Mouse (Mus musculus) liver, embryonic 14.5 days (tissue): ENCODE measurements around the gene Dido1. TPM values are rescaled to one million over a fixed set of nuclear protein-coding genes. Genes with fewer than 3 reads are reported as not detected.
A peak's percentile ranks its signal among the peaks of the same experiment; 100 is the strongest.

ENCODE experiments used
- ATAC-seq: fragments of 200-750 bp; cut with Nextera tagmentation; 2 replicates; pipeline ENCODE4 v1.8.0; 2017; ENCODE audit warnings: moderate number of reproducible peaks, mild to moderate bottlenecking, moderate library complexity; ENCODE audit not compliant: insufficient read depth
- DNase-seq, 3 experiments: peaks; one replicate each; pipeline ENCODE4 v3.0.0-alpha.2; 2012 to 2013; ENCODE audit warnings: low read depth in 3 of 3, low spot score in 3 of 3
- H3K27ac ChIP-seq: fragments of 300-500 bp; sonication (generic); 2 replicates; pipeline ENCODE4 v1.5.1; 2014; ENCODE audit warnings: moderate library complexity, mild to moderate bottlenecking, control low read depth, inconsistent platforms
- H3K27me3 ChIP-seq: fragments of 300-500 bp; sonication (generic); 2 replicates; pipeline ENCODE4 v1.6.1; 2014; ENCODE audit warnings: mild to moderate bottlenecking, low read length, moderate library complexity; ENCODE audit not compliant: control insufficient read depth, insufficient read depth
- H3K36me3 ChIP-seq: fragments of 300-500 bp; sonication (generic); replicated peaks from 2 replicates; pipeline ENCODE4 v1.6.1; 2014; ENCODE audit warnings: low read depth; ENCODE audit not compliant: control insufficient read depth, insufficient read depth
- H3K4me1 ChIP-seq, 2 experiments: fragments of 200-500 bp in 1 of 2; fragments of 300-500 bp in 1 of 2; sonication (generic) in 1 of 2; replicated peaks; 2 replicates each; pipeline ENCODE4 v1.6.1; 2012 to 2014; ENCODE audit warnings: antibody characterized with exemption in 1 of 2, inconsistent platforms in 1 of 2, low read length in 1 of 2; ENCODE audit not compliant: control insufficient read depth in 2 of 2, insufficient read depth in 2 of 2
- H3K4me2 ChIP-seq: fragments of 300-500 bp; sonication (generic); 2 replicates; pipeline ENCODE4 v1.6.1; 2014; ENCODE audit warnings: low read depth, mild to moderate bottlenecking, control low read depth, moderate library complexity
- H3K4me3 ChIP-seq, 2 experiments: fragments of 200-500 bp in 1 of 2; fragments of 300-500 bp in 1 of 2; sonication (generic) in 1 of 2; 2 replicates each; pipeline ENCODE4 v1.5.1; 2012 to 2014; ENCODE audit warnings: low read depth in 2 of 2, low read length in 2 of 2, mild to moderate bottlenecking in 2 of 2, control low read depth in 1 of 2, inconsistent platforms in 1 of 2, moderate library complexity in 1 of 2; ENCODE audit not compliant: insufficient read depth in 1 of 2
- H3K9ac ChIP-seq: fragments of 300-500 bp; sonication (generic); replicated peaks from 2 replicates; pipeline ENCODE4 v1.6.1; 2014; ENCODE audit warnings: mild to moderate bottlenecking, control low read depth, moderate library complexity
- H3K9me3 ChIP-seq: fragments of 300-500 bp; sonication (generic); 2 replicates; pipeline ENCODE4 v1.6.1; 2016; ENCODE audit warnings: low read length, mixed read lengths; ENCODE audit not compliant: control insufficient read depth
- CTCF ChIP-seq: IDR thresholded peaks from 2 replicates; pipeline ENCODE4 v1.5.1; 2016; ENCODE audit warnings: antibody characterized with exemption, low read depth, control low read depth
- EP300 ChIP-seq: IDR thresholded peaks from 2 replicates; pipeline ENCODE4 v1.6.1; 2016; ENCODE audit warnings: antibody characterized with exemption, low read depth
- WGBS: fragments of 180-500 bp; shearing (Covaris S2); extraction: QIAGEN DNeasy Blood & Tissue Kit; methylation state at CpG from one replicate; pipeline ENCODE4 v1.1.7; 2014; ENCODE audit not compliant: insufficient replicate concordance; 5-methylcytosine and 5-hydroxymethylcytosine counted together
- polyA plus RNA-seq, 2 experiments: library from polyadenylated mRNA; depleted of rRNA in 1 of 2; stranded (reverse) in 1 of 2; unstranded in 1 of 2; fragments of >200 nt; fragmentation: Nextera tagmentation in 1 of 2; extraction: Ambion mirVana in 1 of 2; gene quantifications; 2 replicates each; pipeline versions ENCODE4 v1.2.1 to v1.2.3; 2012 to 2014

The Dido1 gene
- polyA plus RNA-seq, 2 experiments = 10.4 to 12.2 TPM

DNA sequence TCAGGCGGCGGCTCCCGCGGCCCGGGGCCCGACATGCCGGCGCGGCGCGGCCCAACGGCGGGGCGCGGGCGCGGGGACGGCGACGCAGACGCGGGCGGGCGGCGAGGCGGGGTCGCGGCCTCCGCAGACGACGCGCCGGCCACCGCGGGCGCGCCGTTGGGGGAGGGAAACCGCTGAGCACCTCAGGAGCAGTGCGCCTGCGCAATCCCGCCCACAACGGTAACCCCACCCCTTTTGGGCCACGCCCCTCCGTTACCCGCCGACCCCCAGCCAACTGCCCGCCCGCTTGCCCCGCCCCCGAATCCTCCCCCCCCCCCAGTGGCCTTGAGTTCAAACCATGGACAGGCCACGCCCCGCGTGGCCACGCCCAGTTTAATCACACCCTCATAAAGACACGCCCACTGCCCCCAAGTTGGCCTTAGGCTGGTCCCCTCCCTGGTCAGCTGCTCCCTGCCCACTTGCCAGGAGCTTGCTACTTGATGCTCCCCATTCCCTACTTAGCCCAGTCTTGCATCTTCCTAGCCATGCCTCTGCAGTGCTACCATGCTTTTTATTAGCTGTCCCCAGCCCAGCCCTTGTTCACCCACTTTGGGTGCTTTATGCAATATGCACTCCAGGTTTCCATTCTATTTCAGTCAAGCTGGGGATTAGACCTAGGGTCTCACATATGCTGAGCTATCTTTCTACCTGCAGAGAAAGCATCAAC lies 67.1 kb downstream of the Dido1 start, which contains the start of gene Tcfl5:
TSS of gene Tcfl5 (minus strand) at position 154 of the 706 bp plus-strand sequence.
- no peak within 1 kb of the TSS for H3K27ac ChIP-seq
- H3K9ac ChIP-seq = no peak within 1 kb of the TSS
- H3K4me1 ChIP-seq = no peaks in the 10 kb centered on the region
- 8% methylated on average over 49 of the region's 56 CpGs for WGBS
- H3K4me3 ChIP-seq = peak within 1 kb of the TSS in 1 of 2 experiments; percentile 11; a peak in 1 of 4 replicates
- peak within 1 kb of the TSS; percentile 18; the same call in 1 of the 2 replicates for H3K4me2 ChIP-seq
- ATAC-seq = no peak
- H3K27me3 ChIP-seq = peaks cover 38% of the 10 kb centered on the region
- DNase-seq = no peak
- no peak for TF ChIP-seq EP300
- TF ChIP-seq CTCF = no peak
- no peaks in the 10 kb centered on the region for H3K36me3 ChIP-seq
- H3K9me3 ChIP-seq = peaks cover 9% of the 10 kb centered on the region

DNA sequence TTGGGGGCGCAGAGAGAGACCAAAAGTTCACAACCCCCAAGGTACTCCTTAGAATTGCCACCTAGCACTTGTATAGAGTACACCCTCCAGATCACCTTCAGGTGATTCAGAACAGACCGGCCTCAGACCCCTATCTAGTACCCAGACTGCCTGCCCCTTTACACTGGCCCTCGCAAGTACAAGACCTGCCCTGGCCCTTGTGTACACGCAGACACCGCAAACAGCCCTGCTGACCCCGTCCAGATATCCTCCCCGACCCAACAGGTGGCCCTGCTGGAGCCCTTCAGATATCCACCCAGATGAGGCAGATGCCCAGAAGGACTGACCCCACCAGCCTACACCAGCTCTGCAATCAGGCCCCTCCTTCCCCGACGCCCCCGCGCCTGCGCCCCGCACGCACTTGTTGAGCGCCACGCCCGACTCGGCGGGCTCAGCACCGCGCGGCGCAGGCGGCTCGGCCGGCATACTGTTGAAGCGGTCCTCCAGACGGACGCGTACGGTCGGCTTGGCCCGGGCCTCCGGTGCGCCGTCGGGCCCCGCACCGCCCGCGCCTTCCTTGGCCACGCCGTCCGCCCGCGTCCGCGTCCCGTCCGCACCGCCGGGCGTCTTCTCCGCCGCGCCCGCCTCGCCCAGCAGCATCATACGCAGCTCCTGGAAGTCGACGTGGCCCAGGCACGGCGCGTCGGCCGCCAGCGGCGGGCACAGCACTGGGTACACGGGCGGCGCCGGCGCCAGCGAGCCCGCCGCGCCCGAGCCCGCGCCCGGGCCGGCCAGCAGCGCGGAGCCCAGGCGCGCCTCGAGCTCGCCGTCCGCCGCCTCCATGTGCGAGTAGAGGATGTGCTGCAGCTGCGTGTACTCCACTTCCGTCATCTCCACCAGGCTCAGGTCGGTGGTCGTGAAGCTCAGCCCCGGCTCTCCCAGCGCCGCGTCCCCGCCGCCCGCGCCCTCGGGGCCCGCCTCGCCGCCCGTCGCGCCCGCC lies 67.9 kb downstream of the Dido1 start:
- Histone ChIP-seq H3K4me3 (peak overlapping the region in 1 of 2 experiments; percentile 11; a peak in 1 of 4 replicates), H3K4me2 (peak overlapping the region; percentile 18; the same call in 1 of the 2 replicates), H3K4me1 (no peaks in the 10 kb centered on the region), H3K27ac (no peak overlapping the region), H3K9me3 (peaks cover 9% of the 10 kb centered on the region), H3K36me3 (no peaks in the 10 kb centered on the region), H3K27me3 (peaks cover 38% of the 10 kb centered on the region), H3K9ac (no peak overlapping the region)
- TF ChIP-seq EP300 (no peak), CTCF (no peak)
- WGBS = 4% methylated on average over 93 of the region's 112 CpGs
- no peak for DNase-seq
- ATAC-seq = no peak

DNA sequence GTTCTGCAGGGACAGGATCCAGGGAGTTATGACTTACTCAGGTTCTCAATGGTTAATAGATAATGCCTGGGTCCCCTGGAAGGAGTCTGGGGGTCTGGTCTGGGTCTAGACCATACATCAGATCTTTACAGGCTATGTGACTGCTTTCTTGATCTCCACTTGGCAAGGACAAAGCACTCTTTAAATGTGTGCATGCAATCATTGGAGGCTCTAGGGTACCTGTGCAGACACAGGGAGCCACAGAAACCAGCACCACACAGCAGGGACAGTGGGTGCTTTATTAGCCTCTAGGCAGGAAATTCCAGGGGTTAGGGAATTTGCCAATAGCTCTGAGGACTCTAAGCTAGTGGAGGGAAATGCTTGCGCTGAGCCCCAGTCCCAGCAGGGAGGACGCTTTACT lies 97.9 kb downstream of the Dido1 start:
- ATAC-seq = no peak
- no peak for TF ChIP-seq CTCF
- TF ChIP-seq EP300 = no peak
- H3K9me3 ChIP-seq = no peaks in the 10 kb centered on the region
- no peak overlapping the region for H3K27ac ChIP-seq
- H3K9ac ChIP-seq = no peak overlapping the region
- H3K36me3 ChIP-seq = no peaks in the 10 kb centered on the region
- H3K4me2 ChIP-seq = no peak overlapping the region
- no peak for DNase-seq
- 49% methylated on average over 2 of the region's 2 CpGs for WGBS
- no peaks in the 10 kb centered on the region for H3K27me3 ChIP-seq
- peaks cover 0 to 15% of the 10 kb centered on the region in 2 experiments; a peak in 2 of 4 replicates for H3K4me1 ChIP-seq
- H3K4me3 ChIP-seq = no peak overlapping the region

DNA sequence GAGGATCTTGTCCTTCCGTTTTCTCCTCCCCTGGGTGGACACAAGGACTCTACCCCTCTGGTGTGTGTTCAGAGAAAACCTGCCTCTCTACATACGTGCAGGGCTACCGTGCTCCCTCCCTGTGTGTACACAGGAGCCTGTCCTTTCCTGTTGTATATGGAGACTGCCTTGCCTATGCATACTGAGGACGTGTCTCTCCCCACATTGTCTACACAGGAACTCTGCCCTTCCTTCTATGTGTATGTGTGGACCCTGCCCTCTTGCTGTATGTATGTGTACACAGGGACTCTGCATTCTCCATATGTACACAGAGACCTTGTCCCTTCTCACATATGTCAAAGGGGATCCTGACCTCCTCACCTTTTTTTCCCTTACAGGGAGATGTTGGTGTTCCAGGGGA lies 99.5 kb downstream of the Dido1 start:
- Histone ChIP-seq H3K4me3 (no peak overlapping the region), H3K27me3 (no peaks in the 10 kb centered on the region), H3K4me2 (no peak overlapping the region), H3K36me3 (no peaks in the 10 kb centered on the region), H3K27ac (no peak overlapping the region), H3K4me1 (peaks cover 0 to 15% of the 10 kb centered on the region in 2 experiments; a peak in 2 of 4 replicates), H3K9me3 (no peaks in the 10 kb centered on the region), H3K9ac (no peak overlapping the region)
- DNase-seq = peak; percentile 6 to 36 (median 19)
- TF ChIP-seq EP300 = no peak
- TF ChIP-seq CTCF = no peak
- 49% methylated on average over 4 of the region's 4 CpGs for WGBS
- ATAC-seq = peak; percentile 73

Other genes with a start within 250 kb of the Dido1 start
- 0.04 and 0.06 TPM in 2 replicates for gene Ntsr1, start 210.0 kb downstream of the Dido1 start, polyA plus RNA-seq (2012; rRNA removed)
- gene Ntsr1, start 210.0 kb downstream of the Dido1 start, polyA plus RNA-seq (2014; fragmentation: Nextera tagmentation; extraction: Ambion mirVana) = 0.05 TPM in 1 of 2 replicates, not detected in the other
- 10.5 and 10.8 TPM in 2 replicates for gene Mrgbp, start 128.7 kb downstream of the Dido1 start, polyA plus RNA-seq (2012; rRNA removed)
- gene Mrgbp, start 128.7 kb downstream of the Dido1 start, polyA plus RNA-seq (2014; fragmentation: Nextera tagmentation; extraction: Ambion mirVana) = 7.1 and 7.4 TPM in 2 replicates
- 11.5 and 20.2 TPM in 2 replicates for gene Ogfr, start 120.8 kb downstream of the Dido1 start, polyA plus RNA-seq (2012; rRNA removed)
- gene Ogfr, start 120.8 kb downstream of the Dido1 start, polyA plus RNA-seq (2014; fragmentation: Nextera tagmentation; extraction: Ambion mirVana) = 18.0 and 21.2 TPM in 2 replicates
- gene Col9a3, start 112.2 kb downstream of the Dido1 start, polyA plus RNA-seq (2012; rRNA removed) = 0.55 and 1.2 TPM in 2 replicates
- 0.71 and 0.80 TPM in 2 replicates for gene Col9a3, start 112.2 kb downstream of the Dido1 start, polyA plus RNA-seq (2014; fragmentation: Nextera tagmentation; extraction: Ambion mirVana)
- 0.16 and 0.23 TPM in 2 replicates for gene Tcfl5, start 67.3 kb downstream of the Dido1 start, polyA plus RNA-seq (2012; rRNA removed)
- gene Tcfl5, start 67.3 kb downstream of the Dido1 start, polyA plus RNA-seq (2014; fragmentation: Nextera tagmentation; extraction: Ambion mirVana) = not detected in 2 replicates
- gene Gid8, start 118 bp upstream of the Dido1 start, polyA plus RNA-seq (2012; rRNA removed) = 62.6 and 87.4 TPM in 2 replicates
- 121 and 127 TPM in 2 replicates for gene Gid8, start 118 bp upstream of the Dido1 start, polyA plus RNA-seq (2014; fragmentation: Nextera tagmentation; extraction: Ambion mirVana)
- 7.7 and 10.5 TPM in 2 replicates for gene Slc17a9, start 15.3 kb upstream of the Dido1 start, polyA plus RNA-seq (2012; rRNA removed)
- 5.6 and 6.8 TPM in 2 replicates for gene Slc17a9, start 15.3 kb upstream of the Dido1 start, polyA plus RNA-seq (2014; fragmentation: Nextera tagmentation; extraction: Ambion mirVana)
- not detected in 2 replicates for gene Bhlhe23, start 66.9 kb upstream of the Dido1 start, polyA plus RNA-seq (2012; rRNA removed)
- not detected in 2 replicates for gene Bhlhe23, start 66.9 kb upstream of the Dido1 start, polyA plus RNA-seq (2014; fragmentation: Nextera tagmentation; extraction: Ambion mirVana)
- gene Ythdf1, start 210.9 kb upstream of the Dido1 start, polyA plus RNA-seq (2012; rRNA removed) = 13.3 and 18.5 TPM in 2 replicates
- gene Ythdf1, start 210.9 kb upstream of the Dido1 start, polyA plus RNA-seq (2014; fragmentation: Nextera tagmentation; extraction: Ambion mirVana) = 22.7 and 23.2 TPM in 2 replicates
- not detected in 2 replicates for gene Birc7, start 219.0 kb upstream of the Dido1 start, polyA plus RNA-seq (2012; rRNA removed)
- not detected in 2 replicates for gene Birc7, start 219.0 kb upstream of the Dido1 start, polyA plus RNA-seq (2014; fragmentation: Nextera tagmentation; extraction: Ambion mirVana)
- 1.0 and 1.1 TPM in 2 replicates for gene Nkain4, start 244.7 kb upstream of the Dido1 start, polyA plus RNA-seq (2012; rRNA removed)
- gene Nkain4, start 244.7 kb upstream of the Dido1 start, polyA plus RNA-seq (2014; fragmentation: Nextera tagmentation; extraction: Ambion mirVana) = 1.3 and 1.5 TPM in 2 replicates